Mouse (Mus musculus) limb, embryonic 10.5 days (tissue): Measurements from ENCODE around the gene Hmgb2. TPM values are rescaled to one million over a fixed set of nuclear protein-coding genes. Genes with fewer than 3 reads are reported as not detected.

Experiments
- DNase-seq: peaks from one replicate; pipeline ENCODE4 v3.0.0-alpha.2; 2017; ENCODE audit warnings: low spot score
- H3K27ac ChIP-seq: fragments of 300-500 bp; sonication (generic); 2 replicates; pipeline ENCODE4 v1.5.1; 2016; ENCODE audit warnings: mild to moderate bottlenecking
- H3K27me3 ChIP-seq: fragments of 300-500 bp; sonication (generic); 2 replicates; pipeline ENCODE4 v1.6.1; 2016; ENCODE audit warnings: low read depth, mild to moderate bottlenecking; ENCODE audit not compliant: poor library complexity, severe bottlenecking
- H3K36me3 ChIP-seq: fragments of 300-500 bp; sonication (generic); 2 replicates; pipeline ENCODE4 v1.6.1; 2016; ENCODE audit warnings: mild to moderate bottlenecking, moderate library complexity
- H3K4me1 ChIP-seq: fragments of 300-500 bp; sonication (generic); 2 replicates; pipeline ENCODE4 v1.6.1; 2016
- H3K4me3 ChIP-seq: fragments of 300-500 bp; sonication (generic); 2 replicates; pipeline ENCODE4 v1.5.1; 2016; ENCODE audit warnings: mild to moderate bottlenecking, moderate library complexity
- H3K9me3 ChIP-seq: fragments of 300-500 bp; sonication (generic); replicated peaks from 2 replicates; pipeline ENCODE4 v1.6.1; 2016; ENCODE audit warnings: mild to moderate bottlenecking
- WGBS: fragments of 180-500 bp; shearing (Covaris S2); methylation state at CpG from one replicate; pipeline ENCODE4 v1.1.7; 2016; 5-methylcytosine and 5-hydroxymethylcytosine counted together
- polyA plus RNA-seq: library from polyadenylated mRNA; unstranded; fragments of >200 nt; fragmentation: Nextera tagmentation; extraction: Ambion mirVana; gene quantifications from 2 replicates; pipeline ENCODE4 v1.2.1, GENCODE M21; 2016

Hmgb2 gene
- 497 and 548 TPM in 2 replicates for polyA plus RNA-seq

- peaks cover 18% of the 10 kb centered on the region; the same call in 1 of the 2 replicates for H3K4me1 ChIP-seq
- H3K27me3 ChIP-seq, result no peaks in the 10 kb centered on the region
- peak; percentile 100 for DNase-seq
- H3K9me3 ChIP-seq, result no peaks in the 10 kb centered on the region
- H3K36me3 ChIP-seq, result peaks cover 36% of the 10 kb centered on the region
- peak within 1 kb of the TSS; percentile 90 for H3K4me3 ChIP-seq
- H3K27ac ChIP-seq, result peak within 1 kb of the TSS; percentile 100
- under 1% methylated on average over 63 of the region's 63 CpGs for WGBS
Measured at GRCm38 (mm10) chr8:57511316-57512118, at the start of gene Hmgb2. TSS of gene Hmgb2 (plus strand) at chr8:57511907.

- no peak for DNase-seq
- Histone ChIP-seq H3K36me3 (no peaks in the 10 kb centered on the region), H3K4me3 (no peak overlapping the region), H3K27me3 (no peaks in the 10 kb centered on the region), H3K27ac (no peak overlapping the region), H3K4me1 (0 out of 2 replicates have a peak, but pooled peaks cover 2% of the 10 kb centered on the region), H3K9me3 (no peaks in the 10 kb centered on the region)
- WGBS, result 57% methylated on average over 1 of the region's 1 CpGs
Measured at GRCm38 (mm10) chr8:57462839-57463238, 48.9 kb upstream of the Hmgb2 start.

GRCm38 (mm10) chr8:57463757-57464156 is 48.0 kb upstream of the Hmgb2 start:
- H3K27me3 ChIP-seq, result no peaks in the 10 kb centered on the region
- no peak for DNase-seq
- no peaks in the 10 kb centered on the region for H3K9me3 ChIP-seq
- no peak overlapping the region for H3K27ac ChIP-seq
- H3K4me1 ChIP-seq, result no peaks in the 10 kb centered on the region
- no peaks in the 10 kb centered on the region for H3K36me3 ChIP-seq
- H3K4me3 ChIP-seq, result no peak overlapping the region
- WGBS, result 87% methylated on average over 3 of the region's 3 CpGs

GRCm38 (mm10) chr8:57468624-57469023 is 43.1 kb upstream of the Hmgb2 start:
- Histone ChIP-seq H3K36me3 (no peaks in the 10 kb centered on the region), H3K9me3 (no peaks in the 10 kb centered on the region), H3K4me1 (no peaks in the 10 kb centered on the region), H3K4me3 (no peak overlapping the region), H3K27me3 (no peaks in the 10 kb centered on the region), H3K27ac (no peak overlapping the region)
- DNase-seq, result no peak
- WGBS, result 56% methylated on average over 5 of the region's 5 CpGs

- Histone ChIP-seq H3K4me1 (no peaks in the 10 kb centered on the region), H3K4me3 (no peak overlapping the region), H3K9me3 (no peaks in the 10 kb centered on the region), H3K27ac (no peak overlapping the region), H3K27me3 (no peaks in the 10 kb centered on the region), H3K36me3 (no peaks in the 10 kb centered on the region)
- no peak for DNase-seq
- 92% methylated on average over 5 of the region's 5 CpGs for WGBS
Measured at GRCm38 (mm10) chr8:57470863-57471262, 40.8 kb upstream of the Hmgb2 start.

- Histone ChIP-seq H3K27ac (no peak overlapping the region), H3K4me1 (no peaks in the 10 kb centered on the region), H3K9me3 (no peaks in the 10 kb centered on the region), H3K27me3 (no peaks in the 10 kb centered on the region), H3K4me3 (no peak overlapping the region), H3K36me3 (no peaks in the 10 kb centered on the region)
- WGBS, result 83% methylated on average over 6 of the region's 6 CpGs
- no peak for DNase-seq
Measured at GRCm38 (mm10) chr8:57473751-57474150, 38.0 kb upstream of the Hmgb2 start.

- peaks cover 28% of the 10 kb centered on the region for H3K36me3 ChIP-seq
- H3K4me1 ChIP-seq, result no peaks in the 10 kb centered on the region
- no peak overlapping the region for H3K4me3 ChIP-seq
- H3K27ac ChIP-seq, result no peak overlapping the region
- WGBS, result 88% methylated on average over 3 of the region's 3 CpGs
- no peaks in the 10 kb centered on the region for H3K27me3 ChIP-seq
- no peak for DNase-seq
- H3K9me3 ChIP-seq, result no peaks in the 10 kb centered on the region
Measured at GRCm38 (mm10) chr8:57478406-57478805, 33.3 kb upstream of the Hmgb2 start.

- 93% methylated on average over 8 of the region's 8 CpGs for WGBS
- H3K4me3 ChIP-seq, result no peak overlapping the region
- H3K4me1 ChIP-seq, result no peaks in the 10 kb centered on the region
- H3K36me3 ChIP-seq, result peaks cover 41% of the 10 kb centered on the region
- H3K27me3 ChIP-seq, result no peaks in the 10 kb centered on the region
- H3K9me3 ChIP-seq, result no peaks in the 10 kb centered on the region
- DNase-seq, result no peak
- H3K27ac ChIP-seq, result no peak overlapping the region
Measured at GRCm38 (mm10) chr8:57479700-57480099, 32.0 kb upstream of the Hmgb2 start.

- H3K36me3 ChIP-seq, result peaks cover 50% of the 10 kb centered on the region
Measured at GRCm38 (mm10) chr8:57480606-57481005, 31.1 kb upstream of the Hmgb2 start.

GRCm38 (mm10) chr8:57486491-57487440 is 24.9 kb upstream of the Hmgb2 start:
- Histone ChIP-seq H3K36me3 (peaks cover 39% of the 10 kb centered on the region), H3K27me3 (no peaks in the 10 kb centered on the region), H3K4me1 (peaks cover 8% of the 10 kb centered on the region), H3K9me3 (no peaks in the 10 kb centered on the region), H3K4me3 (peak overlapping the region; percentile 96), H3K27ac (peak overlapping the region; percentile 98)
- DNase-seq, result peak; percentile 78
- WGBS, result under 1% methylated on average over 54 of the region's 54 CpGs

More at GRCm38 (mm10) chr8:57480606-57481005, 31.1 kb upstream of the Hmgb2 start:
- Histone ChIP-seq H3K4me1 (peaks cover 5% of the 10 kb centered on the region), H3K27ac (no peak overlapping the region), H3K4me3 (no peak overlapping the region), H3K27me3 (no peaks in the 10 kb centered on the region), H3K9me3 (no peaks in the 10 kb centered on the region)
- DNase-seq, result no peak
- 94% methylated on average over 4 of the region's 4 CpGs for WGBS

GRCm38 (mm10) chr8:57487441-57488155 is 24.1 kb upstream of the Hmgb2 start, which contains the start of gene Sap30:
TSS of gene Sap30 (minus strand) at chr8:57487860.
- H3K9me3 ChIP-seq, result no peaks in the 10 kb centered on the region
- H3K27ac ChIP-seq, result peak within 1 kb of the TSS; percentile 98
- peaks cover 8% of the 10 kb centered on the region for H3K4me1 ChIP-seq
- under 1% methylated on average over 66 of the region's 66 CpGs for WGBS
- peak; percentile 99 for DNase-seq
- peaks cover 30% of the 10 kb centered on the region for H3K36me3 ChIP-seq
- peak within 1 kb of the TSS; percentile 96 for H3K4me3 ChIP-seq
- no peaks in the 10 kb centered on the region for H3K27me3 ChIP-seq

- Histone ChIP-seq H3K27me3 (no peaks in the 10 kb centered on the region), H3K4me1 (peaks cover 8% of the 10 kb centered on the region), H3K9me3 (no peaks in the 10 kb centered on the region), H3K27ac (peak overlapping the region; percentile 98), H3K4me3 (peak overlapping the region; percentile 96), H3K36me3 (peaks cover 23% of the 10 kb centered on the region)
- peak; percentile 81 for DNase-seq
- under 1% methylated on average over 25 of the region's 25 CpGs for WGBS
Measured at GRCm38 (mm10) chr8:57488312-57488765, 23.4 kb upstream of the Hmgb2 start.
